Mouse (Mus musculus) heart, embryonic 16.5 days (tissue): ENCODE data around the gene Gm49450. TPM values are rescaled to one million over a fixed set of nuclear protein-coding genes. Genes with fewer than 3 reads are reported as not detected.

Experiments
- ATAC-seq: fragments of 200-750 bp; cut with Nextera tagmentation; replicated peaks from 2 replicates; pipeline ENCODE4 v1.8.0; 2017; ENCODE audit warnings: moderate number of reproducible peaks; ENCODE audit not compliant: insufficient read depth, low FRiP score; ENCODE audit errors: extremely low read depth
- H3K27ac ChIP-seq: fragments of 300-500 bp; sonication (generic); 2 replicates; pipeline ENCODE4 v1.5.1; 2014; ENCODE audit warnings: mild to moderate bottlenecking, low read length, control low read depth, moderate library complexity
- H3K27me3 ChIP-seq: fragments of 300-500 bp; sonication (generic); 2 replicates; pipeline ENCODE4 v1.6.1; 2014; ENCODE audit warnings: low read length, mixed read lengths; ENCODE audit not compliant: control insufficient read depth, insufficient read depth
- H3K36me3 ChIP-seq: fragments of 300-500 bp; sonication (generic); 2 replicates; pipeline ENCODE4 v1.6.1; 2014; ENCODE audit not compliant: control insufficient read depth, insufficient read depth
- H3K4me1 ChIP-seq: fragments of 300-500 bp; sonication (generic); 2 replicates; pipeline ENCODE4 v1.6.1; 2014; ENCODE audit warnings: low read length, mixed read lengths; ENCODE audit not compliant: control insufficient read depth, insufficient read depth
- H3K4me2 ChIP-seq: fragments of 300-500 bp; sonication (generic); 2 replicates; pipeline ENCODE4 v1.6.1; 2014; ENCODE audit warnings: low read depth, mild to moderate bottlenecking, control low read depth, low read length
- H3K4me3 ChIP-seq: fragments of 300-500 bp; sonication (generic); 2 replicates; pipeline ENCODE4 v1.5.1; 2014; ENCODE audit warnings: mild to moderate bottlenecking, control low read depth, low read length
- H3K9ac ChIP-seq: fragments of 300-500 bp; sonication (generic); 2 replicates; pipeline ENCODE4 v1.6.1; 2014; ENCODE audit warnings: low read length, control low read depth
- H3K9me3 ChIP-seq: fragments of 300-500 bp; sonication (generic); replicated peaks from 2 replicates; pipeline ENCODE4 v1.6.1; 2016; ENCODE audit warnings: low read length; ENCODE audit not compliant: control insufficient read depth
- WGBS: fragments of 180-500 bp; shearing (Covaris S2); extraction: QIAGEN DNeasy Blood & Tissue Kit; methylation state at CpG from one replicate; pipeline ENCODE4 v1.1.7; 2014; 5-methylcytosine and 5-hydroxymethylcytosine counted together
- polyA plus RNA-seq: library from polyadenylated mRNA; unstranded; fragments of >200 nt; fragmentation: Nextera tagmentation; extraction: Ambion mirVana; gene quantifications from 2 replicates; pipeline ENCODE4 v1.2.1, GENCODE M21; 2015

Gm49450 gene
- polyA plus RNA-seq, result not detected in 2 replicates

DNA sequence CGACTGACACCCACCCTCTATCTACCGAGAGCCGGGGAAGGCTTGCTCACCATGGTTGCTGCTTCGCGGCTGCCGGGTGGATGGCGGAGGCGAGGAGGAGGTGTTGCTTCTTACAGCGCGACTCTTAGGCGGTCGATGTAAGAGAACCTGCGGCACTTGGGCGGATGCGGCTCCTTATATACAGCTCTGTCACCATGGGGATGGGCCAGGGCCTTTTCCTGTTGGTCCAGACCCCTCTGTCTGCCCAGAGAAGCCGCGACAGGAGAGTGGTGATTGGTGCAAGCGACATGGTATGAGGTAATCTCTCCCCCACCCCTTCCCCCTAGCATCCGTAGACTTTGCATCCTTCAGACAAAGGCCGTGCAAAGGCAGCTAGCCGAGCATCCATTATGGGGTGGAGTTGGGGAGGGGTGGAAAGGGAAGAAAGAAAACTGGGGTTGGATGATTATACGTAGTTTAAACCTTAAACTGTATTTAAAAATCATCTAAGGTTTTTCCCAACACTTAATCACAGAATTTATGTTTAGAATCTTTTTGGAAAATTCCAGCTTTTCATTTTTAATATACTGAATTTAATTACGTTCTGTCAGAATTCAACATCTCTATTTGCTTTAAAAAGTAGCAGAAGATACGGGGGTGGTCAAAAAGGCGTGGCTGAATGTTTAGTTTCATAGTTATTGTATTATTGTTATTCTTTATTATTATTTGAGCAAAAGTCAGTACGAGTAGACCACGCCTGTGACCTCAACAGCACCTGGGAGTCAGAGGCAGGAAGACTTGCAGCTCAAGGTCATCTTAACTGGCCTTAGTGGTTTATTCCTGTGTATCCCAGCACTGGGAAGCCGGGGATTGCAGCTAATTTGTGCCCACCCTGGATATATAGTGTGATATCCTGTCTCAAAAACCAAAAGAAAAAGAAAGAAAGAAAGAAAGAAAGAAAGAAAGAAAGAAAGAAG lies at the start of gene Gm49450, which contains the start of gene Tuba1a:
Gm49450 (minus strand) TSS at position 151 of the 956 bp plus-strand sequence.
Tuba1a (minus strand) TSS at position 303 of the 956 bp plus-strand sequence.
- 7% methylated on average over 28 of the region's 28 CpGs for WGBS
- peak; percentile 99 for ATAC-seq
- Histone ChIP-seq H3K9ac (peak within 1 kb of the TSS; percentile 98), H3K4me1 (peaks cover 7% of the 10 kb centered on the region), H3K9me3 (no peaks in the 10 kb centered on the region), H3K36me3 (0 out of 2 replicates have a peak, but pooled peaks cover 4% of the 10 kb centered on the region), H3K27me3 (no peaks in the 10 kb centered on the region), H3K4me3 (peak within 1 kb of the TSS; percentile 96), H3K27ac (peak within 1 kb of the TSS; percentile 98), H3K4me2 (peak within 1 kb of the TSS; percentile 77)

DNA sequence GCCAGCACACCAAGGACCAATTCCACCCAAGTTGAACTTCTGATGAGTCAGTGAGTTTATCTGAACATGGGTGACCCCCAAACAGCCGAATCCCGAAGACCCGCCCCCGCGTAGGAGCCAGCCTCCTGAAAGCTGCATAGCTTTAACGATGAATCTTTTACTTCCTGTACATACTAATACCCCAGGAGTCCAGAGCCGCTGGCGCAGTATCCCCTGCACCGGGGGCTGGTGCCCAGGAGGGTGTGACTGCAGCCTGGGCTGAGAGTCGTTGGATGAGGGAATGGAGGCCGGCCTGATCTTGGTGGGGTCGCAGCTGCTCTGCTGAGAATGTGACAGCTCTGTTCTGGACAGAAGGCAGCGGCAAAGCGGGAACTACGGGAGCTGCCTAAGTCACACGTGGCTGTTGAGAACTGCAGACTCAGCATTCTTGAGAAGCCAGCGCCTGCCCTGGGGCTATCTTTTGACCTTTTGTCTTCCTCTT lies 48.1 kb upstream of the Gm49450 start:
- H3K9me3 ChIP-seq, result 0 out of 2 replicates have a peak, but pooled peaks cover 2% of the 10 kb centered on the region
- H3K27ac ChIP-seq, result peak overlapping the region; percentile 32; the same call in 1 of the 2 replicates
- H3K4me3 ChIP-seq, result peak overlapping the region; percentile 42
- H3K27me3 ChIP-seq, result no peaks in the 10 kb centered on the region
- 12% methylated on average over 17 of the region's 17 CpGs for WGBS
- H3K4me2 ChIP-seq, result peak overlapping the region; percentile 70
- peaks cover 24% of the 10 kb centered on the region for H3K4me1 ChIP-seq
- peak; percentile 30; the same call in 1 of the 2 replicates for ATAC-seq
- H3K9ac ChIP-seq, result peak overlapping the region; percentile 70
- no peaks in the 10 kb centered on the region for H3K36me3 ChIP-seq

GRCm38 (mm10) chr15:99000535-99001283 lies 47.4 kb upstream of the Gm49450 start:
- Histone ChIP-seq H3K9me3 (0 out of 2 replicates have a peak, but pooled peaks cover 2% of the 10 kb centered on the region), H3K9ac (no peak overlapping the region; the same call in 1 of the 2 replicates), H3K36me3 (no peaks in the 10 kb centered on the region), H3K4me3 (no peak overlapping the region), H3K4me2 (peak overlapping the region; percentile 70), H3K4me1 (peaks cover 26% of the 10 kb centered on the region), H3K27me3 (no peaks in the 10 kb centered on the region), H3K27ac (no peak overlapping the region)
- WGBS, result 30% methylated on average over 14 of the region's 14 CpGs
- no peak for ATAC-seq

DNA sequence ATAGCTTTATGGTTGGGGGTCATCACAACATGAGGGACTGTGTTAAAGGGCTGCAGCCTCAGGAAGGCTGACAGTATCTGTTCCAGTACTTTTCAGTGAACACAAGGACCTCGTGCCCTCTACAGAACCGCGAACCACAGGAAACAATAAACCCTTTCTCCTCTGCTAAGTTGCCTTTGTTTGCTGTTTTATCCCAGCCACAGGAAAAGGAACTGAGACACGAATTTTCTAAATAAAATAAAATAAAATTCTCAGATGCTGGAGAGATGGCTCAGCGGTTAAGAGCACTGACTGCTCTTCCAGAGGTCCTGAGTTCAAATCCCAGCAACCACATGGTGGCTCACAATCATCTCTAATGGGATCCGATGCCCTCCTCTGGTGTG lies 45.4 kb upstream of the Gm49450 start:
- Histone ChIP-seq H3K4me2 (0 out of 2 replicates have a peak overlapping the region, but pooled peaks have one; percentile 5), H3K9ac (peak overlapping the region; percentile 28), H3K36me3 (no peaks in the 10 kb centered on the region), H3K4me1 (peaks cover 26% of the 10 kb centered on the region), H3K9me3 (0 out of 2 replicates have a peak, but pooled peaks cover 2% of the 10 kb centered on the region), H3K27me3 (no peaks in the 10 kb centered on the region), H3K4me3 (no peak overlapping the region), H3K27ac (peak overlapping the region; percentile 84)
- no peak for ATAC-seq
- 35% methylated on average over 6 of the region's 6 CpGs for WGBS

- Histone ChIP-seq H3K9ac (peak overlapping the region; percentile 33), H3K36me3 (no peaks in the 10 kb centered on the region), H3K4me3 (no peak overlapping the region), H3K27ac (peak overlapping the region; percentile 84), H3K4me1 (peaks cover 29% of the 10 kb centered on the region), H3K4me2 (peak overlapping the region; percentile 14), H3K9me3 (no peaks in the 10 kb centered on the region), H3K27me3 (no peaks in the 10 kb centered on the region)
- ATAC-seq, result peak; percentile 70
- 17% methylated on average over 13 of the region's 13 CpGs for WGBS
Measured at GRCm38 (mm10) chr15:98997938-98998774, 44.8 kb upstream of the Gm49450 start.

DNA sequence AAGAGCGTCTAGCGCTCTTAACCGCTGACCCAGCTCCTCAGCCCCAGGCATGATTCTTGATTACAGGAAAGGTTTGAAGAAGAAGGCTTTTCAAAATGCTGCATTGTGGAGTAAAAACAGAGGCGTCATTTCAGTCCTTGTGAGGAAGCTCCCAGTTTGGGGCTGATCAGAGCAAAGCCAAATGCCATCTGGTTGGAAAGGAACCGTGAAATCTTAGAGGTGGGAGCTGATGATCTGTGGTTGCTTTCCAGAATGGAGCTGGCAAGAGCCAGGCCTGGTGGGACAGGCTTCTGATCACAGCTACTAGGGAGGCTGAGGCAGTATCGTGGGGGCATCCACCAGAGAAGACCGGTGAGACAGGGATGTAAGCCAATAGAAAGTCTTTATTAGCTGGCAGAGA lies 43.5 kb upstream of the Gm49450 start:
- H3K27me3 ChIP-seq, result no peaks in the 10 kb centered on the region
- 79% methylated on average over 7 of the region's 7 CpGs for WGBS
- ATAC-seq, result no peak
- no peaks in the 10 kb centered on the region for H3K9me3 ChIP-seq
- H3K4me1 ChIP-seq, result peaks cover 33% of the 10 kb centered on the region
- peak overlapping the region; percentile 9; the same call in 1 of the 2 replicates for H3K9ac ChIP-seq
- no peak overlapping the region for H3K4me3 ChIP-seq
- peak overlapping the region; percentile 24; the same call in 1 of the 2 replicates for H3K27ac ChIP-seq
- no peaks in the 10 kb centered on the region for H3K36me3 ChIP-seq
- H3K4me2 ChIP-seq, result no peak overlapping the region

DNA sequence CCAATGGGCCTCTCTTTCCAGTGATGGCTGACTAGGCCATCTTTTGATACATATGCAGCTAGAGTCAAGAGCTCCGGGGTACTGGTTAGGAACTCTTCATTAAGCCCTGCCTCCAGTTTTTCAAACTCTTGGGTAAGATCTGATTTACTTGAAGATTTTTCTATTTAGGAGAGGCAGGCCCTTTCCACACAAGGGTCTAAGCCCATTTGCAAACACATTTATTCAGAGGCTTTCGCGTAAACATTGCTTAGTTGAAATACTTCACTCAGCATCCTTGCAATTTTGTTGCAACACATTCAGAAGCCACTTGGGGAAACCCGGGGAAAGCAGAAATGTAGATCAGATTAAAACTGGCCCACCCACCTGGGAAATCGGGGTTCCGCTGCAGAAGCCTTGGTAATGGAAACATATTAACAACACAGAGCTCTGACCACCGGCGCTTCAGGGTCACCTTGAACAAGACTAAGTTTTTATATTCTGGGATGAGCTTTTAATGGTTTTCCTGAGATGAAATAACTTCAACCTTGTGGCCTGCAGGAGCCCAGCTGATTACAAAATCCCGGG lies 41.7 kb upstream of the Gm49450 start:
- H3K9ac ChIP-seq, result no peak overlapping the region
- H3K36me3 ChIP-seq, result no peaks in the 10 kb centered on the region
- no peak overlapping the region for H3K27ac ChIP-seq
- no peak overlapping the region for H3K4me3 ChIP-seq
- WGBS, result 77% methylated on average over 9 of the region's 9 CpGs
- H3K9me3 ChIP-seq, result no peaks in the 10 kb centered on the region
- H3K27me3 ChIP-seq, result no peaks in the 10 kb centered on the region
- no peak for ATAC-seq
- H3K4me1 ChIP-seq, result peaks cover 30% of the 10 kb centered on the region
- no peak overlapping the region for H3K4me2 ChIP-seq

DNA sequence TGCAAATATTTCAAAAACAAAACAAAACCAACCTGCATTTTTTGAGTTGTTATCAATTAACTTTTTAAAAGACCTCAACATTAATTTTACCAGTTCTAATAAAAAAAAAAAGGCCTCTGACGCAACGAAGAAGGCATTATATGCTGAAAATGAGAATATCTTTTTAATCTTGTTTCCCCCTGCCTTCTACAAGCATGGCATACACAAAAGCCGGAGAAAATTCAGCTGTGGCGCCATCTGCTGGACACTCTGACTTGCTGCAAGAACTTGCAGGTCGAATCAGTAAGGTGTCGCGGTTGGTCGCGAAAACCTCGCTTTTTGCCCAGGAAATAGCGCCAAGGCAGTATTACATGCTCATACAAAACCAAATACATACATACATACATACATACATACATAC lies 40.5 kb upstream of the Gm49450 start:
- H3K4me3 ChIP-seq, result no peak overlapping the region
- H3K27me3 ChIP-seq, result no peaks in the 10 kb centered on the region
- no peaks in the 10 kb centered on the region for H3K9me3 ChIP-seq
- ATAC-seq, result no peak
- peaks cover 30% of the 10 kb centered on the region for H3K4me1 ChIP-seq
- H3K27ac ChIP-seq, result no peak overlapping the region; the same call in 1 of the 2 replicates
- H3K36me3 ChIP-seq, result no peaks in the 10 kb centered on the region
- H3K9ac ChIP-seq, result peak overlapping the region; percentile 63; the same call in 1 of the 2 replicates
- H3K4me2 ChIP-seq, result peak overlapping the region; percentile 85
- WGBS, result under 1% methylated on average over 11 of the region's 11 CpGs
